Comparison of ENCODE assay signal across 12 mouse cellular contexts in genomic region chr9:108686475-108686887, GRCm38 (mm10). TPM values are rescaled to one million over a fixed set of nuclear protein-coding genes. Genes with fewer than 3 reads are reported as not detected.
A peak's percentile ranks its signal among the peaks of the same experiment; 100 is the strongest.
DNase-seq lines count a peak whose midpoint lies in the region; ATAC-seq and TF ChIP-seq lines count a peak whose summit lies in the region.
"Had no signal": no experiment of that assay in that cellular context is flagged by ENCODE, and none has a peak within 500 bp of the region (broad histone marks: within the 10 kb centered on the region; RNA-seq: fewer than 3 reads in every experiment).

No protein-coding gene starts in this region.

- no peak overlapping the region for H3ac ChIP-seq in C2C12 (ENCODE audit: control insufficient read depth, insufficient read length, low read depth)

- no peaks in the 10 kb centered on the region for H3K79me2 ChIP-seq in C2C12 (ENCODE audit: control insufficient read depth, insufficient read depth)

- TF ChIP-seq EP300 in lung, postnatal 0 days (IDR thresholded peaks at IDR 0.05) = peak; percentile 69

- H3K27ac ChIP-seq in gastrocnemius, adult 2 months = peak overlapping the region; percentile 85
- peak overlapping the region; percentile 64 for H3K27ac ChIP-seq in lung, postnatal 0 days (ENCODE audit: low read length)

- H3K36me3 ChIP-seq in C2C12 (ENCODE audit: control insufficient read depth, insufficient read depth) = no peaks in the 10 kb centered on the region
- peaks cover 10% of the 10 kb centered on the region for H3K36me3 ChIP-seq in lung, postnatal 0 days (ENCODE audit: insufficient read depth, low read length)

- H3K4me1 ChIP-seq in lung, postnatal 0 days (ENCODE audit: insufficient read depth, low read depth, low read length) = peaks cover 2% of the 10 kb centered on the region; the same call in 1 of the 2 replicates

- H3K9ac ChIP-seq in lung, postnatal 0 days (replicated peaks; ENCODE audit: low read depth) = no peak overlapping the region

- H3K4me2 ChIP-seq in lung, postnatal 0 days (replicated peaks; ENCODE audit: low read depth, low read length) = no peak overlapping the region

- no peaks in the 10 kb centered on the region for H3K79me3 ChIP-seq in C2C12 (ENCODE audit: low read depth)

- peak; percentile 64 for ATAC-seq in lung, postnatal 0 days
- ATAC-seq in megakaryocyte, adult 5-6 weeks (ENCODE audit: poor library complexity, severe bottlenecking) = no peak

- DNase-seq in gastrocnemius, adult 2 months = peak; percentile 59
- no peak for DNase-seq in gastrocnemius, postnatal 36 days
- peak; percentile 36 for DNase-seq in forelimb bud, embryonic 11.5 days (ENCODE audit: low read depth, low spot score)
- DNase-seq in lung, postnatal 0 days (ENCODE audit: low spot score) = peak; percentile 75
- no peak for DNase-seq in adrenal gland, postnatal 25 days
- no peak for DNase-seq in frontal cortex, adult 2 months (ENCODE audit: extremely low spot score in 1 of 2, low spot score in 1 of 2)
- DNase-seq: kidney, postnatal 36 days; right cerebral cortex, adult 18-20 months; thymus, adult 18-20 months had no signal

- TF ChIP-seq CTCF in gastrocnemius, adult 2 months (IDR thresholded peaks at IDR 0.05) = no peak; the same call in 1 of the 2 replicates
- no peak for TF ChIP-seq CTCF in C2C12 (IDR thresholded peaks at IDR 0.05; ENCODE audit: control insufficient read depth, insufficient read depth, insufficient read length)
- TF ChIP-seq CTCF in lung, postnatal 0 days (IDR thresholded peaks at IDR 0.05) = 0 out of 2 replicates have a peak, but pooled peaks have one; percentile 1

- 43% methylated on average over 4 of the region's 4 CpGs for WGBS in lung, postnatal 0 days

- intact Hi-C loops in gastrocnemius, adult 2 months (cut with DNase I) = no loop called here
- intact Hi-C loops in gastrocnemius, postnatal 36 days (cut with DNase I) = no loop called here

- H3K27me3 ChIP-seq in C2C12 (ENCODE audit: control insufficient read depth, insufficient read depth, insufficient read length) = no peaks in the 10 kb centered on the region
- H3K27me3 ChIP-seq in lung, postnatal 0 days (replicated peaks; ENCODE audit: insufficient read depth, low read length) = no peaks in the 10 kb centered on the region

- H3K9me3 ChIP-seq in lung, postnatal 0 days (ENCODE audit: low read length) = no peaks in the 10 kb centered on the region

- H3K4me3 ChIP-seq in gastrocnemius, adult 2 months = peak overlapping the region; percentile 17; the same call in 1 of the 2 replicates
- H3K4me3 ChIP-seq in C2C12 (ENCODE audit: insufficient read depth, poor library complexity, severe bottlenecking) = no peak overlapping the region
- no peak overlapping the region for H3K4me3 ChIP-seq in lung, postnatal 0 days (ENCODE audit: low read depth, low read length)
- H3K4me3 ChIP-seq: erythroblast, embryonic 14.5 days had no signal

TF ChIP-seq in C2C12, 6 proteins besides CTCF, POLR2A, EP300 and RAD21:
- peak; percentile 62 for TF ChIP-seq MYOD1 (IDR thresholded peaks at IDR 0.05; ENCODE audit: control insufficient read depth, insufficient read length, low read depth)
- no peak for TF ChIP-seq CEBPB (IDR thresholded peaks at IDR 0.05; ENCODE audit: low read depth)

RNA-seq across cellular contexts. Expression of gene Prkar2a, which starts 2.6 kb away (rescaled TPM):
- total RNA-seq in gastrocnemius, adult 2 months (2021) = 100 to 1,000 TPM; 164 to 181 TPM
- 100 to 1,000 TPM; 129 to 157 TPM for total RNA-seq in gastrocnemius, postnatal 36 days (2021)
- polyA plus RNA-seq in C2C12 (2012; fragmentation: generic; extraction: Trizol) = 19.4 TPM
- 16.4 and 17.8 TPM in 2 replicates for polyA plus RNA-seq in lung, postnatal 0 days (2015; fragmentation: Nextera tagmentation; extraction: Ambion mirVana)
- total RNA-seq in megakaryocyte, adult 5-6 weeks (2015) = 15.9 and 20.6 TPM in 2 replicates
- total RNA-seq in megakaryocyte, adult 5-6 weeks (2017) = 15.5 and 35.4 TPM in 2 replicates
- total RNA-seq in adrenal gland, postnatal 25 days (2021) = 29.3 and 30.7 TPM in 2 replicates
- polyA plus RNA-seq in frontal cortex, adult 2 months (2012; rRNA removed) = 21.9 and 23.3 TPM in 2 replicates

RNA-seq across cellular contexts. Expression of gene Slc25a20, which starts 24.6 kb away (rescaled TPM):
- total RNA-seq in gastrocnemius, adult 2 months (2021) = 10 to 100 TPM; 55.2 to 96.6 TPM
- total RNA-seq in gastrocnemius, postnatal 36 days (2021) = 10 to 100 TPM; 59.0 to 75.5 TPM
- 20.6 TPM for polyA plus RNA-seq in C2C12 (2012; fragmentation: generic; extraction: Trizol)
- polyA plus RNA-seq in lung, postnatal 0 days (2015; fragmentation: Nextera tagmentation; extraction: Ambion mirVana) = 58.7 and 60.2 TPM in 2 replicates
- total RNA-seq in megakaryocyte, adult 5-6 weeks (2015) = 18.4 and 20.2 TPM in 2 replicates
- total RNA-seq in megakaryocyte, adult 5-6 weeks (2017) = 22.0 and 22.9 TPM in 2 replicates
- 91.1 and 112 TPM in 2 replicates for total RNA-seq in adrenal gland, postnatal 25 days (2021)
- polyA plus RNA-seq in frontal cortex, adult 2 months (2012; rRNA removed) = 14.3 and 15.2 TPM in 2 replicates

RNA-seq across cellular contexts. Expression of gene Arih2, which starts 37.3 kb away (rescaled TPM):
- total RNA-seq in gastrocnemius, adult 2 months (2021) = 10 to 100 TPM; 61.9 to 83.9 TPM
- total RNA-seq in gastrocnemius, postnatal 36 days (2021) = 10 to 100 TPM; 63.2 to 64.7 TPM
- polyA plus RNA-seq in C2C12 (2012; fragmentation: generic; extraction: Trizol) = 30.5 TPM
- polyA plus RNA-seq in lung, postnatal 0 days (2015; fragmentation: Nextera tagmentation; extraction: Ambion mirVana) = 31.1 and 33.2 TPM in 2 replicates
- total RNA-seq in megakaryocyte, adult 5-6 weeks (2015) = 18.0 and 21.3 TPM in 2 replicates
- total RNA-seq in megakaryocyte, adult 5-6 weeks (2017) = 56.0 and 57.5 TPM in 2 replicates
- 48.9 and 73.9 TPM in 2 replicates for total RNA-seq in adrenal gland, postnatal 25 days (2021)
- 47.2 and 49.0 TPM in 2 replicates for polyA plus RNA-seq in frontal cortex, adult 2 months (2012; rRNA removed)

Comparison
In these comparisons a context has a peak if more than half of its experiments do, and no peak if none do; other contexts are left out.
1. DNase-seq: peak in gastrocnemius, adult 2 months (single experiment), forelimb bud, embryonic 11.5 days (single experiment) and lung, postnatal 0 days (single experiment); none in gastrocnemius, postnatal 36 days (0 of 2), adrenal gland, postnatal 25 days (single experiment) and frontal cortex, adult 2 months (0 of 2).